Mouse (Mus musculus): ENCODE measurements around the gene Wwc2.

- no peak for TF ChIP-seq POLR2A (IDR thresholded peaks at IDR 0.05; ENCODE audit: extremely low read depth, insufficient read depth, low read length)
- no peak for TF ChIP-seq CTCF (IDR thresholded peaks at IDR 0.05; ENCODE audit: extremely low read depth, insufficient read depth, low read length)
Measured at GRCm38 (mm10) chr8:47825596-47825995, 165.1 kb downstream of the Wwc2 start.
